Mouse (Mus musculus): ENCODE measurements at regions not wholly inside any gene's neighbourhood (a gene's known extent, or its start where the extent isn't known, plus 50 kb on each side); places are given as distances from the start of the nearest gene placed in this dataset.

GRCm38 (mm10) chr3:143619125-143619524 is 585.9 kb downstream of the Lmo4 start:
- Histone ChIP-seq H3K9me3 (ENCODE audit: control insufficient read depth, low read length) (no peaks in the 10 kb centered on the region), H3K4me3 (ENCODE audit: low read depth, low read length) (no peak overlapping the region), H3K36me3 (ENCODE audit: control insufficient read depth, insufficient read depth, low read length) (no peaks in the 10 kb centered on the region), H3K4me2 (ENCODE audit: low read depth, low read length) (no peak overlapping the region), H3K4me1 (ENCODE audit: control insufficient read depth, insufficient read depth, low read length) (no peaks in the 10 kb centered on the region), H3K27me3 (ENCODE audit: control insufficient read depth, insufficient read depth, low read length) (no peaks in the 10 kb centered on the region), H3K9ac (replicated peaks; ENCODE audit: low read depth, low read length) (no peak overlapping the region), H3K27ac (ENCODE audit: low read depth, low read length) (no peak overlapping the region)
- 93% methylated on average over 1 of the region's 1 CpGs for WGBS
- ATAC-seq (ENCODE audit: low read depth): no peak

- Histone ChIP-seq H3K4me2 (ENCODE audit: low read depth, low read length) (no peak overlapping the region), H3K9ac (replicated peaks; ENCODE audit: low read depth, low read length) (no peak overlapping the region), H3K4me3 (ENCODE audit: low read depth, low read length) (no peak overlapping the region), H3K9me3 (ENCODE audit: control insufficient read depth, low read length) (no peaks in the 10 kb centered on the region), H3K27me3 (ENCODE audit: control insufficient read depth, insufficient read depth, low read length) (no peaks in the 10 kb centered on the region), H3K36me3 (ENCODE audit: control insufficient read depth, insufficient read depth, low read length) (no peaks in the 10 kb centered on the region), H3K27ac (ENCODE audit: low read depth, low read length) (no peak overlapping the region), H3K4me1 (ENCODE audit: control insufficient read depth, insufficient read depth, low read length) (no peaks in the 10 kb centered on the region)
- no peak for ATAC-seq (ENCODE audit: low read depth)
- WGBS: 75% methylated on average over 5 of the region's 5 CpGs
These were observed 590.1 kb downstream of the Lmo4 start for GRCm38 (mm10) chr3:143614895-143615294.

- Histone ChIP-seq H3K27ac (ENCODE audit: low read depth, low read length) (no peak overlapping the region), H3K4me2 (ENCODE audit: low read depth, low read length) (no peak overlapping the region), H3K4me3 (ENCODE audit: low read depth, low read length) (no peak overlapping the region), H3K4me1 (ENCODE audit: control insufficient read depth, insufficient read depth, low read length) (no peaks in the 10 kb centered on the region), H3K9me3 (ENCODE audit: control insufficient read depth, low read length) (no peaks in the 10 kb centered on the region), H3K9ac (replicated peaks; ENCODE audit: low read depth, low read length) (no peak overlapping the region), H3K36me3 (ENCODE audit: control insufficient read depth, insufficient read depth, low read length) (no peaks in the 10 kb centered on the region), H3K27me3 (ENCODE audit: control insufficient read depth, insufficient read depth, low read length) (no peaks in the 10 kb centered on the region)
- WGBS: 89% methylated on average over 3 of the region's 3 CpGs
- no peak for ATAC-seq (ENCODE audit: low read depth)
These were observed 591.0 kb downstream of the Lmo4 start for GRCm38 (mm10) chr3:143614004-143614403.

- Histone ChIP-seq H3K36me3 (ENCODE audit: control insufficient read depth, insufficient read depth, low read length) (no peaks in the 10 kb centered on the region), H3K9ac (replicated peaks; ENCODE audit: low read depth, low read length) (no peak overlapping the region), H3K4me3 (ENCODE audit: low read depth, low read length) (no peak overlapping the region), H3K27me3 (ENCODE audit: control insufficient read depth, insufficient read depth, low read length) (no peaks in the 10 kb centered on the region), H3K9me3 (ENCODE audit: control insufficient read depth, low read length) (no peaks in the 10 kb centered on the region), H3K4me2 (ENCODE audit: low read depth, low read length) (no peak overlapping the region), H3K27ac (ENCODE audit: low read depth, low read length) (no peak overlapping the region), H3K4me1 (ENCODE audit: control insufficient read depth, insufficient read depth, low read length) (no peaks in the 10 kb centered on the region)
- WGBS: 14% methylated on average over 2 of the region's 2 CpGs
- no peak for ATAC-seq (ENCODE audit: low read depth)
These were observed 595.3 kb downstream of the Lmo4 start for GRCm38 (mm10) chr3:143609673-143610072.

GRCm38 (mm10) chr3:143599120-143599519 is 605.9 kb downstream of the Lmo4 start:
- H3K36me3 ChIP-seq (ENCODE audit: control insufficient read depth, insufficient read depth, low read length): no peaks in the 10 kb centered on the region
- H3K4me1 ChIP-seq (ENCODE audit: control insufficient read depth, insufficient read depth, low read length): no peaks in the 10 kb centered on the region
- no peaks in the 10 kb centered on the region for H3K9me3 ChIP-seq (ENCODE audit: control insufficient read depth, low read length)

GRCm38 (mm10) chr3:143596949-143597593 is 607.9 kb downstream of the Lmo4 start:
- Histone ChIP-seq H3K4me3 (ENCODE audit: low read depth, low read length) (no peak overlapping the region), H3K4me2 (ENCODE audit: low read depth, low read length) (no peak overlapping the region)

More at GRCm38 (mm10) chr3:143599120-143599519, 605.9 kb downstream of the Lmo4 start:
- H3K4me3 ChIP-seq (ENCODE audit: low read depth, low read length): no peak overlapping the region
- no peak for ATAC-seq (ENCODE audit: low read depth)
- no peaks in the 10 kb centered on the region for H3K27me3 ChIP-seq (ENCODE audit: control insufficient read depth, insufficient read depth, low read length)
- H3K27ac ChIP-seq (ENCODE audit: low read depth, low read length): no peak overlapping the region
- H3K9ac ChIP-seq (replicated peaks; ENCODE audit: low read depth, low read length): no peak overlapping the region
- no peak overlapping the region for H3K4me2 ChIP-seq (ENCODE audit: low read depth, low read length)
- WGBS: 59% methylated on average over 2 of the region's 2 CpGs

GRCm38 (mm10) chr3:143596011-143596683 is 608.9 kb downstream of the Lmo4 start:
- ATAC-seq (ENCODE audit: low read depth): no peak
- H3K4me2 ChIP-seq (ENCODE audit: low read depth, low read length): no peak overlapping the region
- no peaks in the 10 kb centered on the region for H3K27me3 ChIP-seq (ENCODE audit: control insufficient read depth, insufficient read depth, low read length)
- WGBS: 82% methylated on average over 5 of the region's 5 CpGs
- H3K27ac ChIP-seq (ENCODE audit: low read depth, low read length): no peak overlapping the region
- no peaks in the 10 kb centered on the region for H3K36me3 ChIP-seq (ENCODE audit: control insufficient read depth, insufficient read depth, low read length)
- no peaks in the 10 kb centered on the region for H3K9me3 ChIP-seq (ENCODE audit: control insufficient read depth, low read length)
- no peaks in the 10 kb centered on the region for H3K4me1 ChIP-seq (ENCODE audit: control insufficient read depth, insufficient read depth, low read length)
- H3K9ac ChIP-seq (replicated peaks; ENCODE audit: low read depth, low read length): no peak overlapping the region
- H3K4me3 ChIP-seq (ENCODE audit: low read depth, low read length): no peak overlapping the region

More at GRCm38 (mm10) chr3:143596949-143597593, 607.9 kb downstream of the Lmo4 start:
- no peak for ATAC-seq (ENCODE audit: low read depth)
- Histone ChIP-seq H3K9me3 (ENCODE audit: control insufficient read depth, low read length) (no peaks in the 10 kb centered on the region), H3K27me3 (ENCODE audit: control insufficient read depth, insufficient read depth, low read length) (no peaks in the 10 kb centered on the region), H3K4me1 (ENCODE audit: control insufficient read depth, insufficient read depth, low read length) (no peaks in the 10 kb centered on the region), H3K9ac (replicated peaks; ENCODE audit: low read depth, low read length) (no peak overlapping the region), H3K27ac (ENCODE audit: low read depth, low read length) (no peak overlapping the region), H3K36me3 (ENCODE audit: control insufficient read depth, insufficient read depth, low read length) (no peaks in the 10 kb centered on the region)
- 26% methylated on average over 11 of the region's 11 CpGs for WGBS

- 83% methylated on average over 2 of the region's 2 CpGs for WGBS
- Histone ChIP-seq H3K27me3 (ENCODE audit: control insufficient read depth, insufficient read depth, low read length) (no peaks in the 10 kb centered on the region), H3K4me3 (ENCODE audit: low read depth, low read length) (no peak overlapping the region), H3K36me3 (ENCODE audit: control insufficient read depth, insufficient read depth, low read length) (no peaks in the 10 kb centered on the region), H3K9ac (replicated peaks; ENCODE audit: low read depth, low read length) (no peak overlapping the region), H3K27ac (ENCODE audit: low read depth, low read length) (no peak overlapping the region), H3K4me2 (ENCODE audit: low read depth, low read length) (no peak overlapping the region), H3K4me1 (ENCODE audit: control insufficient read depth, insufficient read depth, low read length) (no peaks in the 10 kb centered on the region), H3K9me3 (ENCODE audit: control insufficient read depth, low read length) (no peaks in the 10 kb centered on the region)
- no peak for ATAC-seq (ENCODE audit: low read depth)
These were observed 609.9 kb downstream of the Lmo4 start for GRCm38 (mm10) chr3:143595081-143595480.

GRCm38 (mm10) chr3:143594676-143595075 is 610.3 kb downstream of the Lmo4 start:
- H3K27ac ChIP-seq (ENCODE audit: low read depth, low read length): no peak overlapping the region
- 87% methylated on average over 7 of the region's 7 CpGs for WGBS
- H3K4me2 ChIP-seq (ENCODE audit: low read depth, low read length): no peak overlapping the region
- no peak overlapping the region for H3K4me3 ChIP-seq (ENCODE audit: low read depth, low read length)
- H3K9me3 ChIP-seq (ENCODE audit: control insufficient read depth, low read length): no peaks in the 10 kb centered on the region
- no peak overlapping the region for H3K9ac ChIP-seq (replicated peaks; ENCODE audit: low read depth, low read length)
- no peaks in the 10 kb centered on the region for H3K36me3 ChIP-seq (ENCODE audit: control insufficient read depth, insufficient read depth, low read length)
- H3K27me3 ChIP-seq (ENCODE audit: control insufficient read depth, insufficient read depth, low read length): no peaks in the 10 kb centered on the region
- no peaks in the 10 kb centered on the region for H3K4me1 ChIP-seq (ENCODE audit: control insufficient read depth, insufficient read depth, low read length)
- ATAC-seq (ENCODE audit: low read depth): no peak

Measured in neural tube, embryonic 14.5 days (tissue).